Comparison of ENCODE assay signal across 18 mouse cellular contexts in genomic region chr3:21919931-21920330, GRCm38 (mm10).
DNase-seq lines count a peak whose midpoint lies in the region; ATAC-seq lines count a peak whose summit lies in the region.
"Had no signal": no experiment of that assay in that cellular context is flagged by ENCODE, and none has a peak within 500 bp of the region (broad histone marks: within the 10 kb centered on the region; RNA-seq: fewer than 3 reads in every experiment).

No protein-coding gene starts in this region.

- no peaks in the 10 kb centered on the region for H3K36me3 ChIP-seq in kidney, embryonic 14.5 days (ENCODE audit: control insufficient read depth, insufficient read depth, low read length)
- H3K36me3 ChIP-seq: embryonic facial prominence, embryonic 12.5 days; forebrain, embryonic 15.5 days; heart, embryonic 12.5 days; hindbrain, embryonic 15.5 days had no signal

- no peaks in the 10 kb centered on the region for H3K9me3 ChIP-seq in kidney, embryonic 14.5 days (ENCODE audit: control insufficient read depth, low read length)
- H3K9me3 ChIP-seq: embryonic facial prominence, embryonic 12.5 days; forebrain, embryonic 15.5 days; heart, embryonic 12.5 days; hindbrain, embryonic 15.5 days had no signal

- WGBS in kidney, embryonic 14.5 days = 92% methylated on average over 7 of the region's 7 CpGs

- peak; percentile 76 for ATAC-seq in granulocyte monocyte progenitor cell, adult 5-6 weeks (replicated peaks; ENCODE audit: poor library complexity, severe bottlenecking)
- peak; percentile 67 for ATAC-seq in megakaryocyte progenitor cell, adult 5-6 weeks (replicated peaks; ENCODE audit: poor library complexity)
- no peak for ATAC-seq in kidney, embryonic 14.5 days (ENCODE audit: low FRiP score, low TSS enrichment)
- ATAC-seq: forebrain, embryonic 15.5 days had no signal

- DNase-seq in layer of hippocampus, adult 9-11 months = peak; percentile 37
- no peak for DNase-seq in layer of hippocampus, adult 9-10 months (ENCODE audit: low spot score)
- DNase-seq in 416B (ENCODE audit: low read depth) = peak; percentile 78
- no peak for DNase-seq in kidney, postnatal 4 days
- DNase-seq: adrenal gland, adult 2 months; adrenal gland, postnatal 25 days; cerebellum, adult 2 months; cerebellum, postnatal 10 days; embryo, embryonic 11 days; gastrocnemius, postnatal 36 days; heart, postnatal 36 days had no signal

- H3K9ac ChIP-seq in kidney, embryonic 14.5 days (ENCODE audit: low read depth, low read length) = no peak overlapping the region
- H3K9ac ChIP-seq: embryonic facial prominence, embryonic 12.5 days; forebrain, embryonic 15.5 days; heart, embryonic 12.5 days; hindbrain, embryonic 15.5 days had no signal

- H3K27me3 ChIP-seq in kidney, embryonic 14.5 days (ENCODE audit: control insufficient read depth, insufficient read depth, low read length) = no peaks in the 10 kb centered on the region
- H3K27me3 ChIP-seq: embryonic facial prominence, embryonic 12.5 days; forebrain, embryonic 15.5 days; heart, embryonic 12.5 days; hindbrain, embryonic 15.5 days had no signal

- H3K4me2 ChIP-seq in kidney, embryonic 14.5 days (replicated peaks; ENCODE audit: low read depth, low read length) = no peak overlapping the region
- H3K4me2 ChIP-seq: embryonic facial prominence, embryonic 12.5 days; forebrain, embryonic 15.5 days; heart, embryonic 12.5 days; hindbrain, embryonic 15.5 days had no signal

- H3K27ac ChIP-seq in kidney, embryonic 14.5 days (ENCODE audit: low read depth, low read length) = no peak overlapping the region
- H3K27ac ChIP-seq: embryonic facial prominence, embryonic 12.5 days; forebrain, embryonic 15.5 days; hindbrain, embryonic 15.5 days had no signal

- H3K4me1 ChIP-seq in kidney, embryonic 14.5 days (ENCODE audit: control insufficient read depth, insufficient read depth, low read length) = no peaks in the 10 kb centered on the region
- H3K4me1 ChIP-seq: embryonic facial prominence, embryonic 12.5 days; forebrain, embryonic 15.5 days; heart, embryonic 12.5 days; hindbrain, embryonic 15.5 days had no signal

- no peak overlapping the region for H3K4me3 ChIP-seq in kidney, embryonic 14.5 days (ENCODE audit: low read length)
- H3K4me3 ChIP-seq: embryonic facial prominence, embryonic 12.5 days; forebrain, embryonic 15.5 days; heart, embryonic 12.5 days; hindbrain, embryonic 15.5 days had no signal

Comparison
In these comparisons a context has a peak if more than half of its experiments do, and no peak if none do; other contexts are left out.
1. DNase-seq: peak in layer of hippocampus, adult 9-11 months (single experiment) and 416B (single experiment); none in layer of hippocampus, adult 9-10 months (single experiment) and kidney, postnatal 4 days (0 of 2).